Mouse (Mus musculus): ENCODE measurements around the gene Csrnp3.

The Csrnp3 gene

DNA sequence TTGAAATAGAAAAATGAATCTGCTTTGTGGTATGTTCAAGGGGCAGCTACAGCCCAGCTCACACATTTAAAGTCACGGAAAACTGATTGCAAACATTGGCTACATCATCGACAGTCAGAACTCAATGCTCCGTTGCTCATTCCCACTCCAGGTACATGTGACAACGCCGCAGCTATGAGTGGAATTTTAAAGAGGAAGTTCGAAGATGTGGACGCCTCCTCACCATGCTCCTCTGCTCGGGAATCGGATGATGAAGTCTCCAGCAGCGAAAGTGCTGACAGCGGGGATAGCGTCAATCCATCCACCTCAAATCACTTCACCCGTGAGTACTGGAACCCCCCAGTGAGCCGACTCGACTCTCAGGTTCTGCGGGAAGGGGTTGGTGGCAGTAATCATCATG lies 103.2 kb downstream of the Csrnp3 start:
- DNase-seq (ENCODE audit: low spot score in 2 of 2) = no peak

DNA sequence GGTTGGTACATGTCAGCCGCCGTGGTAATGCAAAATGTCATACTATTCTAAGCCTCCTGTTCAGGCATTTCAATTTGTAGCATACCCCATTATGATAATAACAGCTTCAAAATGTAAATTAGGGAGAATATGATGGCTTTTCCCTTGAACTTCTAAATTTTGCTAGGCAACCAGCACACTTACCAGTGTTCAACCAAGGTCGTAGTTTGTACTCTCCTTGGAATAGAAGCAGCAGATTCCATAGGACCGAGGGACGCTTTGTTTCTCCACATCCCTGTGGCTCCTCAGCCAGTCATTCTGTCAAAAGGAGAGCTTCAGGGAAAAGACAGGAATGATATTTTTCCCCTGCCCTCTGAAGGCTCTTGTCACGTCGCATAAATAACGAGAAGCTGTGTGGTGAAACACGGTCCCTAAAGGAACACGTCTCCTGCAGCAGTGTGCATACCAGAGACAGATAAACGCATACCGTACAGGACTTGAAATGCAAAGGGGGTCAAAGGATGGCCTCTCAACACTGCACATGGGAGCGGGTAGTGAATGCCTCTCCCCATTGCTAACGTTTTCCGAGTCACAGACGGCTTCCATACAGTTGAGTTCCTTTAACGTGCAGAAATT lies 108.3 kb downstream of the Csrnp3 start:
- no peak for DNase-seq (ENCODE audit: low spot score in 2 of 2)

DNA sequence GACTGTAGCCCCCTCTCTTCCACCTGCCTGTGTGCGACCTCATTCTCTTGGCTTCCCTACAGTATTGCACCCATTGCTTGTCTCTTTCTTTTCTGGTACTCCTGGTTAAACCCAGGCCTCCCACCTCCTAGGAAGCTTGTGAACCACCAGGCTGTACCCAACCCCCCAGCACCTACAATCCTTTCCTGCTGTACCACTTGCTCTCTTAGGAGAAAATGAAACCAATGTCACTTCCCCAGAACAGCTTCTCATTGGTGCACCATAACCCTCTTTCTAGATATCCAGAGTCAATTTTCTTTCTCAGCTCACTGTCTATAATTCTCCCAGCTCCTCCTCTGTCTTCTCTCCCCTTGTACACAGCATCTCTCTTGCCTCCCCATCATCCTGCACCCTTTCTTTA lies 110.2 kb downstream of the Csrnp3 start:
- DNase-seq (ENCODE audit: low spot score in 2 of 2) = no peak

DNA sequence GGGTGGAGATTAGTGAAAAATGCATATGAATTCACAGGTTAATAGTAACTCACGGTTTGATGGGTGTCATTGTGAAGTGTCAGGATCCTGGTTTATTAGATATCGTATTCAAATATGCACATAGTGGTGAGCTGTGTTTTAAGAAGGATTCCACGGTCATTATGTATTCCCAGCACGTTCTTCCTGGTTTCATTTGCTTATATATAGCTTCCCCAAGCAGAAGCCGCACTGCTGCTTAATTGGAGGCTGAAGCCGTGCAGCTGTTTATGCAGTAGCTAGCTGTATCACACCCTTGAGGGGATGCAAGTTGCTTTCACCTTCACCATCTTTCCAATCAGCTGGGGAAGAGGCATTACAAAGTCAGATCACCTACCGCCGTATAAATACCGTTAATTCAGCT lies 111.2 kb downstream of the Csrnp3 start:
- DNase-seq (ENCODE audit: low spot score in 2 of 2) = no peak

DNA sequence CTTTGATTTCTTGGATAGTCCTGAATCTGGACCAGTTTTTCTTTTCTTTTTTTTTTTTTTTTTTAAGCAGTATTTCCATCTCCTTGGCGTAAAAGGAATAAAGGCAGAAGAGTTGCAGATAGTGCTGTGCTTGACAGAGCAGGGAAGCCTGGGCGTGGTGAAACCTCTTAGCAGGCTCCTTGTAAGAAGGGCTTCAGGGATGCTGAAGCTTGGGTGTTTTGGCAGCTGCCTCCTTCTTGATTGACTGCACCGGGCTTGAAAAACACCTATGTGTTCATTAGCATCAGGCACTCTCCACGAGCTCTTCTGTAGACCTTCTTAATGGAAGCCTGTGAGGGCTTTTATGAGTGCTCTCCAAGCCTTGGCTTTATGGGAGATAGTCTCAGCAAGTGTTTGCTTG lies 117.9 kb downstream of the Csrnp3 start:
- no peak for DNase-seq (ENCODE audit: low spot score in 2 of 2)

DNA sequence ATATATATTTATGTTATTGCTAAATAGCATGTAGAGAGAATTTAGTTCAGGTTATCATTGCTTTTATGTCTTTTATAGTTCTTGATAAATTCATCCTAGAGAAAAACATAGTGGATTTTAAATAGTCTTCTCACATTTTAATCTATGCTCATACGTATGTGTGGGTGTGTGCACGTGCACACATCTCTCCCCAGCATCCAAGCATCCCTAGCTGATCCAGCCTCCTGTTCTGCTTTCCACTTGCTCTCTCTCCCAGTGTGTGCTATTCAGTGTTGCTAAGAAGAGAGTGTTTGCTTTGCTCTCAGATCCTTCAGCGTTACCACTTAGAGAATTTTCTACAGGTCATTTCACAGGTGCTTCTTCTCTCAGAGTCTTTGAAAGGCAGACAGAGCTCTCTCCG lies 123.2 kb downstream of the Csrnp3 start:
- no peak for DNase-seq (ENCODE audit: low spot score in 2 of 2)

DNA sequence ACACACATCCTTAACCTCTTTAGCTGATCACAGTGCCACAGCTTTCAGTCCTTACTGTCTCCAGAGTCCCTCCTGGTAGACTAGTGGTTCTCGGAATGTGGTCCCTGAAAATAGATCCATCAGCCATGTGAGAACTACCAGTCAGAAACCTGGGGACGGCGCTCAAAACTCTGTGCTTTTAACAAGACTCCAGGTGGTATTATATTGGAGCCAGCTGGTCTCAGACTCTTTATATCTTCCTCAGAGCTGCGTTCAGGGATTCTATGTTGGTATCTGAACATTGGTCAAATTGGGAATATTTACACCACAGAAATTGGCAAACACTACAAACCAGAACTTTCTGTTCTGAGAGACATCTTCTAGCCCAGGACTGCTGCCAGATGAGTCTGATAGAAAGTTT lies 128.3 kb downstream of the Csrnp3 start:
- no peak for DNase-seq (ENCODE audit: low spot score in 2 of 2)

DNA sequence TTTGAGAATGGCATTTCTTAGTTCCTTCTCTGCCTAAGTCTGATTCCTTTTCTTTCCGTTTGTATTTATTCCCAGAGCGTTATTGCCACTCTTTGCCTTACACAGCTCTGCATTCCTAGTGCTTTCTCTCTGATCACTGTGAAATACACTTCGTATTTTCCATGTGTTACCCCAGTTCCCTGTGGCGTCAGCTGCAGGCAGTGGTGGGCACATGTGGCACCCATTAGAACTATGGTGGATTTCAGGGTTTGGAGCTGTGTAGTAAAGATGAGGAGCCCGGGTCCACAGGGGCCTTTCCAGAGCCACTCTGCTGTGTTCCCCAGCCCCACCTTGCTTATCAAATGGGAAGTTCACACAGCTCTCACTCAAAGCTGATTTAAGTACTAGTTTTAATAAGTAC lies 129.8 kb downstream of the Csrnp3 start:
- DNase-seq (ENCODE audit: low spot score in 2 of 2) = no peak

DNA sequence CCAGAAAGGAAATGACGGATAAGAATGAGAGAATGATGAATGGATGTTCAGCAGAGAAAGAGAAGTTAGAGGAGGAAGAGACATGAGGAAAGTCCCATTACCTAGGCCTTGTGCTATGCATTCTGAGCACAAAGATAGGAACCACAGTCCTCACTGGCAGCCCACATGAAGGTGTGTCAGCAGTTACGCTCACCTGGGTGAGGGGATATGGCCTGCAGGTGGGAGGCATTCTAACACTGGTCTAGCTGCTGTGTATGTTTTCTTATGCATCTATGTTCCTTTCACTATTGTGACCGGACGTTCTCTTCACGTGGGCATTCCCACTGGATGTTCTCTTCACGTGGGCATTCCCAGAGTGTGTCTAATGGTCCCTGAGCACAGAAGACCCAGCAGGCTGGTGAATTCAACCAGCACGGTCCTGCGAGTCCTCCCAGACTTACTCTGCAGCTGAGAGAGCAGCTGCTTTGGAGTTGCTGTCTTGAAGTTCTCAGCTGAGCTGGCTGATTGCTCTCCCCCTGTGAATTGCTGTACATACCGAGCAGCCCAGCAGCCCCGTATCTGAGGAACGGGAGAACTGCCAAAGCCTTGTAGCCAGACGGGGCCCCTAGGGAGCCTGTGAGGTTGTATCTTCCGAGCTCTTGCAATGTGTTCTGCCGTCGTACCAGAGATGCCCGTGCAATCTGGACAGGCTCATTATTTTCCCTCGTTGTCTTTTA lies 133.9 kb downstream of the Csrnp3 start:
- no peak for DNase-seq (ENCODE audit: low spot score in 2 of 2)

DNA sequence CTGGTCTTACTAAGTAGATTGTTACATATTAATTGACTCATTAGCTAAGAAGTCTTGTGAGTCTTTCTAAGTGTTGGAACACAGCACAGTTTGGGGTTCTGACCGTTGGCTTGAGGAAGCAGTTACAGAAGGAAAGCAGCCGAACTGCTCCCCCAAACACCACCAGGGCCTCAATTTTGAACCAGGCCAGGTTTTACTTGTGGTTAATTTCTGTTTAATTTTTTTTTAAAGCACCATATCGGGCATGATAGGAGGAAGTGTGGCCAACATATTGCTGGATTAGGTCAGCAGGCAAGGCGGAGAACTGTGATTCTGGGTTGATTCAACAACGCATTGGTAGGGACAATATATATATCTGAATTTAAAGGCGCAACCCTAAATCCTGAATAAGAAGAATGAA lies 135.9 kb downstream of the Csrnp3 start:
- DNase-seq (ENCODE audit: low spot score in 2 of 2) = no peak

DNA sequence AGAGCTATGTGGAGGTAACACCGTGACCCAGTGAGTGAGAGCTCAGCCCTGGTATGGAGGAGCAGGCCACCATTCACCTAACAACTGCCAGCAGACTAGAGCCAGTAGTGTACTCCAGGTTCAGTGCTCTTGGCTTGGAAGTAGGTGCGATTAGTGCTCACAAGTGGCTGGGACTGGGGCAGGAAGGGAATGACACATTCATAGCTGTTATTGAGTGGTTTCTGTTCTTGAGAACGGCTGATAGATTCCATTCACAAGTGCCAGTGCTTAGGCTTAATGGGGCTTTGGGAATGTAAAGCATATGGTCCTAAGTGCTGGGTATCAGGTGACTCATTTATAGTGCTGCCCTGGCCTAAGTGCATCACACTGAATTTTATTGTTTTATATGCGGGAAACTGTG lies 136.4 kb downstream of the Csrnp3 start:
- no peak for DNase-seq (ENCODE audit: low spot score in 2 of 2)

DNA sequence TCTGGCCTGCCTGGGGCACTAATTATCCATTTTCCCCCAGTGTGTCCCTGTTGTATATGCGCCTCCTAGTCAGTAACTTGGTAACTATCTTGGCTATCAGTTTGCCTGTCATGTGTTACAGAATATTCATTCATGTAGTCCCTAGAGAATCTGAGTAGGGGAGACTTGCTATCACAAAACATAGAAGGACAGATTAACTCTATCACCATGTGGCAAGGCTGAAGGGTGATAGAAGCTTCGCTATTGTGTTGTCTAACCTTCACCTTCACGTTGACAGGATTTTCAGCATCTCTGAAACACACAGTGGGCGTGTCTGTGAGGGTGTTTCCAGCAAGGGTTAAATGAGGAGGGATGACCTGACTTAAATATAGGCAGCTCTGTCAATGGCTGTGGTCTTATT lies 140.1 kb downstream of the Csrnp3 start:
- DNase-seq (ENCODE audit: low spot score in 2 of 2) = no peak

DNA sequence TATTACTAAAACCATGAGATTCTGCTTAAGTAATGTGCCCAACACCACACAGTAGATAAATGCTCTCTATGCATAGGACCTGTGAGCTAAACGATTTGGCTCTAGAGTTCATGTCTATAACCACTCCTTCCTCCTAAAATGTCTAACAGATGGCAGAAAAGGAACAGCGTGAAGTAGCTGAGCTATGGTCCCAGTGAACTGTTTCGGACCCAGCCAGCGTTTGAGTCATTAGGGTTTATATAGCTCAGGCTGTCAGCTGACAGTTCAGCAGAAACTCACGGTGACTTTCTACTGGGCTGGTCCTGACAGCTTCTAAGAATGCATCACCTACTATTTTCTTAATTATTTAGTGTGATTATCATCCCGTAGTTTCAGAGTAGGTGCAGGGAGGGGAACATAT lies 141.5 kb downstream of the Csrnp3 start:
- no peak for DNase-seq (ENCODE audit: low spot score in 2 of 2)

DNA sequence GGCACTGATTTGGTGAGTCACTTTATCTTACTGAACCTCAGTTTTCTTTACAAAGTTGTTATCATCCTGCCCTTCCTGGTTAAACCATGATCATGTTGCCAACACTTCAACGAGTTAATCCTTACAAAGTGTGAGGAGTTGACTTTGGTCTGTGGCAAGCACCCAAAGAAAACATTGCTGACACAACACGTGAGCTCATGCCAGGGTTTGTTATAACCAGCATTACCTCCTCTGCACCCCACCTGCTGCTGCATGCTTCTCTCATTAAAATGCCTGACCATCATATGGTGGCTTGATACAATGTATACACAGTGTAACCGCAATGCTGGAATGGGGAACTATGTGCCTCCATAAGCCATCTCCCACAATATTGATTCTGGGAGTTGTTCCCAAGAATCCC lies 142.0 kb downstream of the Csrnp3 start:
- DNase-seq (ENCODE audit: low spot score in 2 of 2) = no peak

DNA sequence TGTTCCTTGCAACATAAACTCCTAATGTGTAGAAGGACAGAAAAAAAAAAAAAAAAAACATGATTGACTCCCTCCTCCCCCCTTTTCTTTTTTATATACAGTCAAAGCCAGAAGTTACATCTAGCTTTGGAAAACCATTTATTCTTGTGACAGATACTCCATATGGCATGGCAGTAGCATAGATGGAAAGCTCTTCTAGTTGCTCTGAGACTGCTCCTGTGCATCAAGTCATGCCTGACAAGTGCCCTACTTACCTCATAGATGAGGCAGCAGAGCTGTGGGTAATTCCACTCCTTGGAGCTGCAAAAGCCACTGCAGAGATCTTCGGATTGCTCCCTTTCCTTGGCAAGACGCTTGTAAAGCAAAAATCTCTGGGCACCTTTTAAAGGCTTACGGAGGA lies 143.2 kb downstream of the Csrnp3 start:
- no peak for DNase-seq (ENCODE audit: low spot score in 2 of 2)

DNA sequence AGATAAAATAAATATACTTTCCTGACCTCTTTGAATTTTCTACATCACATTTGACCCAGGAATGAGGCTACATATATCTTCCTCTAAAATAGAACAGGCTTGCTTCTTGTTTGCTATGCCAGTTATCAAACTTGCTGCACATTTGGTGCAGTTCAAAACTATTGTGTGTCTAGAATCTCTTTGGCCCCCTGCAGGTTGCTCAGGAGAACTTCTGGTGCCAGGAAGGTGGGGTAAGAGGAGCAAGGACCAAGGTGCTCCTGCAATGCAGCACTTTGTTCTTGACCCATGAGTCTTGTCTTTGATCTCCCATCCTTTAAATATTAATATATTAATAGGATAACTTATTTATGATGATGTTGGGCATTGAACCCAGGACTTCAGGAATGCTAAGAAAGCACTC lies 144.5 kb downstream of the Csrnp3 start:
- no peak for DNase-seq (ENCODE audit: low spot score in 2 of 2)

DNA sequence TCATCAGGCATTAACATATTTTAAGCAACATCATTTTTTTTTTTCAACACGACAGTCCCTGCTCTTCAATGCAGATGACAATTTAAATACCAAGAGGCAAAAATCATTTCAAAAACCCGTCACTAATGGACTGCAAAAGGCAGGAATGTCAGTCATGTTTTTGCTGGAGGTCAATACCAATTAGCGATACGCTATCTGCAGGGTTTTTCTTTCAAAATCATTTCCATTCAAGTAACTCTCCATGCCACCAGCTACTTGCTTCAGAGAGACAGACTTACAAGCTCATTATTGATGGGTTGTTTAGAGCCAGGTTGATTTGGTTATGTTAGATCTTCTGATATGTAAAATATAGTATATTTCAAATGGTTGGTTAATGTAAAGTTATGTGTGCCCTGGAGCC lies 145.2 kb downstream of the Csrnp3 start:
- DNase-seq (ENCODE audit: low spot score in 2 of 2) = no peak

DNA sequence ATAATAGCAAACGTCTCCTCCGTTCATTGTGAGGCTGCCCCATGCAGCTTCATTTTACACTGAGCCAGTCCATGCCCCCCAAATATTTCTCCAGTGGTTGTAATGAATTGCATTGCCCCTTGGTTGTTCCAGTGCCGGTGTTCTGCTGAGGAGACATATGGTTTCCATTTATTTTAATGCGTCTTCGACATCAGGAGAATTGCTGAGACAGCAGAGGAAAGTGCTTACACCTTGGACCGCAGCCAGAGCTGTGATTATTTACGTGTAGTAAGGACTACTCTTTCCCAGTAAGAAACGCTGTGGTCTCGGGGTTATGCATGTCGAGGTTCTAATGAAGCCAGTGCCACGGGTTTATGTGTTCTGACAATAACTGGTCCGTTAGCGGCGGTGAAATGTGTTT lies 147.8 kb downstream of the Csrnp3 start:
- no peak for DNase-seq (ENCODE audit: low spot score in 2 of 2)

DNA sequence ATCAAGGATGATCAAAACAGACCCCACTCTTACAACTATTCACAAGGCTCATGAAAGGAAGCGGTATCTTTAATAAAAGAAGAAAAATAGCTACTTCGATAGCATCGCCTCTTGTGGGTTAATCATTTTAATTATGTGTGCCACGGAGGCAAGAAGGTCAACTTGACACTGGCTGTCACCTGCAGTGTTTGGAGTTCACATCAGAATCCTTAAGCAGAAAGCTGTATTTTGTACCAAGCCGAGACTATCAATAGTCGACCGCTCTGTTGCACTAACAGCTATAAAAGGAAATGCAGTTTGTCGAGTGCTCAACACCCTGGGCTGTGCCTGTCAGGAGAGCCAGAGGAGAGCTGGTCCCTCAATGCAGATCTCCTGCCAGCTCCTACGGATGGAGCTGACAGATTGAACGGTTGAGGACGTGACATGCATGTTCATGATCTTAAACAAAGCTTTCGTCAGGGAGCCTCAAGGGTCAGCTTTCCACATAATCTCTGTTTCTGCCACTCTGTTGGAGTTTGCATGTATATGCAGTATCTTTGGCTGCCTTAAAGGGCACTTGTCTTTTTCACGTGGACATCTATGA lies 149.4 kb downstream of the Csrnp3 start:
- DNase-seq (ENCODE audit: low spot score in 2 of 2) = no peak

DNA sequence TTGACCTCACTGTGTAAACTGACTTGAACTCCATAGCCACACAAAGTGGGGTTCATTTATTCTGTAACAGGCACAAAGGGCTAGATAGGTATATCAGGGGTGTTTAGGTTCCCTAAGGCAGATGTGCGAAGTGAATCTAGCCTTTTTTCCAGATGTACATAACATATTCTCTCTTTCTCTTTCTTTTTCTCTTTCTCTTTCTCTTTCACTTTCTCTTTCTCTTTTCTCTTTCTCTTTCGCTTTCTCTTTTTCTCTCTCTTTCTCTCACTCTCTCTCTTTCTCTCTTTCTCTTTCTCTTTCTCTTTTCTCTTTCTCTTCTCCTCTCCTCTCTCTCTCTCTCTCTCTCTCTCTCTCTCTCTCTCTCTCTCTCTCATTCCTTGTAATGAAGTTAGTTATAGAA lies 153.2 kb downstream of the Csrnp3 start:
- no peak for DNase-seq (ENCODE audit: low spot score in 2 of 2)

DNA sequence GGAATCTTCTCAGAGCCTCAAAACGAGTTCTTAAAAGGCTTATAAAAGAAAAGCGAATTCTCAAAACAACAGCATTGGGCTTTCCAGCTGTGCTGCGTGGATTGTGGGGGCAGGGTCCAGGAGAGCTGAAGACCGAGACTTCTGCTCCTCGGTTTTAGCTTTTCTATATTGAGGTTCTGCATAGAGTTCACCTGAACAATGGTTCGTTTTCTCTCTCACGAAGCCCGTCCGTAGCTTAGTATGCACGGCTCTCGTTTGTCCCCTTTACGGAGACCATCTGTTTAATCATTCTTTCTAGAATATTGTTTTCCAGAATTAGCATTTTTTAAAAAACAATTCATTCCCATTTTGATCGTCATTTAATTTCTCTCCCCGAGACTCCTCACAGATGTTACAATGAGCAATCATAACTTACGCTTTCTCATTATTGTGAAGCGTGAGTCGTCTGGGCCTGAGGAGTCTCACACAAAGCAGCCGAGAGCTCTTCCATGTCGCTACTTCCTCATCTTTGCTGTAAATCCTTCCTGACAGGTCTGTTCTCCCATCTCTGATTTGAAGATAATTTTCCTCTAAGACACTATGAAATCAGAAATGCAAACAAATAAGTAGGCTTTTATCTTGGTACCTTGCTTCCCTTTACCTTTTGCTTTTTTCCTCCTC lies 163.6 kb downstream of the Csrnp3 start:
- no peak for DNase-seq (ENCODE audit: low spot score in 2 of 2)

DNA sequence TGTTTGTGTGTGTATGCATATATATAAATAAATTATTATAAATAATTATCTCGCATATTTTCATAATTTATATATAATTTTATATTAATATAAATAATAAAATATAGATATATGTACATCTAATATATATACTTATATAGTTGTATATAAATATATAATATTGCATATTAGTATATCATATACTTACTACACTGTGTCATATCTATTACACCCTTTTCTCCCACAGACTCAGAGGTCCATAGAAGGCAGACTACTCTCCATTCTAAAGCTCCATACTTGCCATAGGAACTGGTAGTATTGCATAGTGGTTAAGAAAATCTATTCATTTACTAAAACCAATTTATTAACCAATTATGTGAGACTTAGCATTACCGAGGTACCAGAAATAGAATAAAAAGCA lies 164.1 kb downstream of the Csrnp3 start:
- DNase-seq (ENCODE audit: low spot score in 2 of 2) = no peak

DNA sequence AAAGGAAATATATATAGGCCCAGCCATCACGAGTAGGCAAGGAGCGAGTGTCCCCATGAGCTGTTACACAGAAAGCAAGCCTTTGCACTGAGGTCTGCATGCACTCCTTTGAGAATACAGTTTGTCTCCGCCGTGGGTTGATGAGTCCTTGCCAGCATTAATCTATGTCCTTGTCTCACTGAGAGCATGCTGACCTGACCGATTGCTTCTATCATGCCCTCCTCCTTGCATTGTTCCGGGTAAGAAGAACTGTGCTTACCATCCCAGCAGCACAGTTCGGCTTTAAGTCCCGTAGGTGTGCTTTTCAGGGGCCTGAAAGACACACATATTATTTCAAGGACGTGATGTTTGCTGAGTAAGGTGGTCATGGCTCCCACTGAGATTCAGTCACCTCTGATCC lies 173.1 kb downstream of the Csrnp3 start:
- no peak for DNase-seq (ENCODE audit: low spot score in 2 of 2)

Data from frontal cortex, postnatal 25 days (tissue).